Mouse (Mus musculus) cerebellum, adult 11 months (tissue): ENCODE results near the gene Slc6a20b.

Experiments
- DNase-seq: peaks from one replicate; pipeline ENCODE4 v3.0.0; 2022

The Slc6a20b gene

GRCm38 (mm10) chr9:123589240-123589910 is 43.0 kb downstream of the Slc6a20b start:
- no peak for DNase-seq

DNA sequence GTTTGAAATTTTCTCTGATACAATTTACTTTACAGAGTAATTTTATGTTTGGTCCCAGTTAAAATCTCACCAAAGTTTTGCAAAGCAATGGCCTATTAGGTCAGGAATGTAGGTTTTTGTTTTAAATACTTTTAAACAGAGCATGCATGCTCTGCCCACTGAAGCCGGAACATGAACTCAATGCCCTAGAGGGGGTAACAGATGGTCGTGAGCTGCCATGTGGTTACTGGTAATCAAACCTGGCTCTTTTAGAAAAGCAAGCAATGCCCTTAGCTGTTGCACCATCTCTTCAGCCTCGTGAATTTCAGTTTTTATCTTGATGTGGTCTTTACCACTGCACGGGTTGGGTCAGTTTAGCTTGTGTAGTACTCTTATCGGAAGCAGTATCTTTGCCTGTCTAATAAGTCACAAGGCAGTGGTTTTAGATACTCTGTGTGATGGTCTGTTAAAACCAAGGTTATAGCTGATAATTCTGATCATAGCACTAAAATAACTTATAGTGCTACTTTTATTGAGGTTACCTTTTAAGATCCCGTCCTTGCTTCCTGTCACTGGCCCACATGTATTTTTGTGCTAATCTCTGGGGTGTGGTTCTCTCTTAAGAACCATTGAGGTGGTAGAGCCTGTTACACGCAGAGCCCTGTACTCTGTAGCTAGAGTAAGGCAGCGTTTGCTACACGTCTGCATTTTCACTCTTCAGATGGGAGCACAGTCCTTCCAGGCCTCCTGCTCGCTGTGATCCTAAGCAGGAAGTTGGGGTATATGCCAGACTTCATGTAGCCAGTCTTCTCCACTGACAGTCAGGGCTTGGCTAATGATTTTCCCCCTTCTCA is 54.8 kb downstream of the Slc6a20b start:
- DNase-seq, result no peak

- DNase-seq, result no peak
Measured at GRCm38 (mm10) chr9:123554599-123554998, 77.8 kb downstream of the Slc6a20b start.
